Mouse (Mus musculus) spleen, postnatal 10 days (tissue): Measurements from ENCODE around the gene Cavin1.

Source experiments
- DNase-seq, 2 experiments: peaks; one replicate each; pipeline ENCODE4 v3.0.0; 2021 to 2022; ENCODE audit warnings: low spot score in 2 of 2

Gene Cavin1

DNA sequence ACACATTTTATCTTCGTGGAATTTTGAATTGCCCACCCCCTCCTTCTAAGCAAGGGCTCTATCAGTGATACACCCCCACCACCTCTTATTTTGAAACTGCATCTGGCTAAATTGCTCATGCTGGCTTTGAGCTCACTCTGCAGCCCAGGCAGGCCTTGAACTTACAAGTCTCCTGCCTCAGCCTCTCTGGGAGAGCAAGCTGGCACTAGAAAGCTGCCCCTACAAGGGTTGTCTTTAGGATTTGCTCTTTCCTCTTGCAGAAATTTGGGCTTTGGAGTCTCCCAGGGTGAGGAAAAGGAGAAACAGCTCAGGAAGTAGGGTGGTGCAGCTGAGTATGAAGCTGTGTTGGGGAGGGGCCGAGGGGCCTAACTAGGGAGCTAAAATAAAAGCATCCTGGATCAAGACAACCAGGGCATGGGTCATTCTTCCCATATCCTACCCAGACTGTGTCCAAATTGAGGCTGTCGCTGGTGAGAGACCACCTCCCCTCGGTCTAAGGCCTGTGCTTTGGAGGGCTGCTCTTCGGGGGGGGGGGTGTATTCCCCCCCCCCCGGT lies 12.7 kb downstream of the Cavin1 start:
- DNase-seq, result no peak

DNA sequence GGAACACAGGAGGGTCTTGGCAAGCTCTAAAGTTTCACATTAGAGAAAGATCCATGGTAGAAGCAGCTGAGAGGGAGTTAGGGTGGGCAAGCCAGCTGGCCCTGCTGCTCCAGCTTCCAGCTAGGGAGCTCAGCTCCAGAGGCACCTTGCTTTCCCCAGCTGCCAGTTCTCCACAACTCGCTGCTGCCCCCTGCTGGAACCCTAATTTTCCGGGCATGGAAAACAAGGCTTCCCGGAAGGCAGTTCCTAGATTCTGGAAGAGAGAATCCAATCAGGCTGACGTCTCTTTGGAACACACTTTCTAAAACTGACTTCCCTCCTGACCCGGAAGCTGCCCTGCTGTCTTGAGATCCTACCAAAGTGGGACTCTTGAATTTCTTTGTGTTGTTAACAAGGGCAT lies 13.4 kb downstream of the Cavin1 start:
- DNase-seq, result peak; percentile 80 to 88

DNA sequence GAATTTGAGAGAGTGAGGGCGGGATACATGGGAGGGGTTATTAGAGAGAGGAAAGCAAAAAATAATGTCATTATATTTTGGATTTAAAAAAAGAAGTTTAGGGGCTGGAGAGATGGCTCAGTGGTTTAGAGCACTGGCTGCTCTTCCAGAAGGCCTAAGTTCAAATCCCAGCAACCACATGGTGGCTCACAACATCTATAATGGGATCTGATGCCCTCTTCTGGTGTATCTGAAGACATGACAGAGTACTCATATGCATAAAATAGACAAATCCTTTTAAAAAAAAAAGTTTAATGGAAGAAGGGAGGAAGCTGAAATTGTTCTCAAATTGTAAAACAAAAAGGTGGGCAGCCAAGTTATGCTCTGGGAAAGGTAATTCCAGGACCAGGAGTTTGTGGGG lies 21.1 kb downstream of the Cavin1 start:
- DNase-seq, result no peak

DNA sequence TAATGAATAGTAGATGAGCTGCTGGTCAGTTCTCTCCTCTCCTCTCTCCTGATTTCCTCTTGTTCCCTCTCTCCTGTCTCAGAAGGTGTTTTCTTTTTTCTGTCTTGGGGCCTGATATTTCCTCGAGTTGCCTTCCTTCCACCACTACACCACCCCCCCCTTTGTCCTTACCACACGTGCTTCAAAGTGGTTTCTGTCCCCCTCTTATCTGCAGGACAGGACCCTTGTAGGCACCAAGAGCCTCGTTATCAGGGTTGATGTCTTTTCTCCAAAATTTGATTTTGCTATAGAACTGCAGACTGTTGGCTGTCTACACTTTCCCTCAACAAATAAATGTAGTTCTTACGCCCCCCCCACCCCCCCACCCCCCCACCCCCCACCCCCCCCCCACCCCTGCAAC lies 22.4 kb downstream of the Cavin1 start:
- DNase-seq, result no peak

DNA sequence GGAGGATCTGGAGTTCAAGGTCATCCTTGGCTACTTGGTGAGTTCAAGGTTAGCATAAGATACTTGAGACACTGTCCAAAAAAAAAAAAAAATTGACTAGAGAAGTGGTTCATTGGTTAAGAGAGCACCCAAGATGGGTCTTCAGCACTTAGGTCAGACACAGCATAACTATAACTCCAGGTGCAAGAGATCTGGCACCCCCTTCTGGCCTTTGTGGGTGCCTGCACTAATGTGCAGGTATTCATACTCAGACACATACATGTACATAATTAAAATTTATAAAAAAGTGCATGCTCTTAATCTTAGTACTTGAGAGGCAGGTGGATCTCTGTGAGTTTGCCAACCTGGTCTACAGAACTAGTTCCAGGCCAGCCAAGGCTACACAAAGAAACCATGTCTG lies 23.1 kb downstream of the Cavin1 start:
- DNase-seq, result peak in 1 of 2 experiments; percentile 33

DNA sequence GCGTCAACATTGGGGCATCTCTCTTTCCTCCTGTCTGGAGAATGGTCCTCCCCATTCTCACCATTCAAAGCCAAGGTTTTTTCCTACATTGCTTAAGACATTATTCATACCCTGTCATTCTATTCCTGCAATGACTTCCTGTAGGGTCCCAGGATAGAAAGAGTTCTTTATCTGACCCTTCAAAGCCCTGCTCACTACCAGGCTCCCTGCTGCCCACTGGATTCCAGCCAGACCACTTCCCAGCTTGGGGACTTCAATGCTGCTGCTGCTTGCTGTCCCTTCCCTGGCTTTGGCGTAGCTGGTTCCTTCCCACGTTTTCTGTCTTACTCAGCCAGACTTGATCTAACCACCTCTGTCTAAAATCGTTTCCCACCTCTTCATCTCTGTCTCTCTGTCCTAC lies 23.8 kb downstream of the Cavin1 start:
- no peak for DNase-seq

DNA sequence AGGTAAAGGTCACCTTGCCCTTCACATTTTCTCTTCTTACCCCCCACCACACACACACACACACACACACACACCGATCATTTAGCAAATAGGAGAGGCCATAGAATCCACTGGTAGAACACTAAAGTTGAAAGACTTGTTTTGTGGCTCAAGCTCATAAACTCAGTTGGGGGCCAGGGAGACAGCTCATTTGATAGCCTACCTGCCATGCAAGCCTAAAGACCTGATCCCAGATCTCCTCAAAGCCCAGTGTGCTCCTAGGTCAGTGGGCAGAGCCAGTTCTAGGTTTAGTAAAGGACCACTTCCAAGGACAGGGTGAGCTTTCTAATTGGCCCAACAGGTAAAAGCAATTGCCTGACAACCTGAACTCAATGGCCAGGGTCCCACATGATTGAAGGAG lies 28.3 kb downstream of the Cavin1 start:
- no peak for DNase-seq

DNA sequence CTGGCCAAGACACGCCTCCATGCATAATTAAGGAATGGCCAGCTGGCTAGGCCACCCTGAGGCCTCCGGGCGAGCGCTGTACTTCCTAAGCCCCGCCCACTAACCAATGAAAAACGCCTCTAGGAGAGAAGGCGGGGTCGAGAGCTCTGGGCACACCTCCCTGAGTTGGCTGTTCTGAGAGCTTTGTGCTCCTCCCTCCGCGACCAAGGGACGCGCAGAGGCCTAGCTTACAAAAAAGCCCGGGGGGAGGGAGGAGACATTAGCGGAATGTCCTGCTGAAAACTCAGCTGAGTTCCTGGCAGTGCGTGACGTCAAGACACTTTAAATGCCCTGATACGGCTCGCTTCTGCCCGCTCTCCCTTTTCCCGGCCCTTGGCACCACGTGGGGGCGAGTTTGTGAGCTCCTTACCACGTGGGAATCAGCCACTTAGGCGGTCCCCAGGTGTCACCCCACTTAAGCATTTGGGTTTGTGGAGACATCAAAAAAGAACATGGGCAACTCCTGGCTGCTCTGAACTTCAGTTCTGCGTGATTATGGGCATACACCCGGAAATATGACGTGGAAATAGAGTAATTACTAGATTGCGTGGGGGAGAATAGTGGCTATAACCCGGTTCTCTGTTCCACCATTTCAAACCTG lies 31.1 kb downstream of the Cavin1 start, which contains the start of gene Stat3:
Gene Stat3 (minus strand): TSS at position 29 of the 640 bp plus-strand sequence.
- DNase-seq, result peak; percentile 100

DNA sequence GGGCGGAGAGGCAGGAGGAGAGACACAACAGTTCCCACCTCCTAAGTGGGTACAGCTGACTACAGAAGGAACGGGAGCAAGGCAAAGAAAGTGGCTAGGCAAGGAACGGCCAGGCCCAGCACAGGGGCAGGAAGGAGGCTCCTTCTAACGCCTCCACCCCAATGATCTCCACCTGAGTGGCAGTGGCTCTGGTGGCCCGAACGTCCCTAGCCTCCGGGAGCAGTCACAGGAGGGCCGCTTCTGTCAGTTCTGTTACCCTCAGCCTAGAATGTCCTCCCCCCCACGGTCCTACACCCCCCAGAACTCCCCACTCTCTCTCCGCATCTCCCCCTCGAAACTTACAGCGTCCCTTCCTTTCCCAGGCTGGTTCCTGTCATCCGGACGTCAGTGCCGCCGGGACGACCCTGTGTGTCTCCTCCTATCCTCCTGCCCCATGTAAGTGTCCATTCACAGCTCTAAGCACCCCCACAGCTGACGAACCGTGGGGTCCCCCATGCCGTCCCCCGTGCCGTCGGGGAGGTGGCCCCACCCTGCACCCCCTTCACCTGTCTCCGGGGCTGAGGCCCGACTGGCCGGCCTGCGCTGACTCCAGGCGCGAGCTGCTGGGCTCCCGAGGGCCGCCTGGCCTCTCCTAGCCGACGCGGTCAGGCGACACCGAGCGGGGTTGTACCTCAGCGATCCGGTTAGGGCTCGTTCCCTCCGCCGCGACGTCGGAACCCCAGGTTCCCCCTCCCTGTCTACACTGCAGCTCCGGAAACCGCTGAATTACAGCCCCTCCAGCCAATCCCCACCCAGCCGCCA lies 31.8 kb downstream of the Cavin1 start:
- DNase-seq, result peak; percentile 36 to 55

DNA sequence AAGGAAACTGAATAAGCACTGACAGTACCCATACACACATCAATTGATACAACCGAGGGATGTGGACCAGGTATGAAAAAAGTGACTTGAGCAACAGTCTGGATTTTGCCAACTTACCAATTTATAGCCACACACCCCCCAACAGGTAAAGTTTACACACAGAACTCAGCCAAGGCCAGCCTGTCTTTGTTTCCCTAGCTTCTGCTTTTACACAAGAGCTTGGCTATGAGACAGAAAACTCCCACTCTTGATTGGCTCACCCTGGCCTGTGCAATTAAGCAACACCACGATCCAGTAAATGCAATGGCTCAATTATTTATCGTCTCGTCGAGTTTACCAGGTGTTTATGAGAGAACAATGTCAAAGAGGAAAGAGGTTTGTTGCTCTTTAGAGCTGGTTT lies 32.6 kb downstream of the Cavin1 start:
- no peak for DNase-seq

DNA sequence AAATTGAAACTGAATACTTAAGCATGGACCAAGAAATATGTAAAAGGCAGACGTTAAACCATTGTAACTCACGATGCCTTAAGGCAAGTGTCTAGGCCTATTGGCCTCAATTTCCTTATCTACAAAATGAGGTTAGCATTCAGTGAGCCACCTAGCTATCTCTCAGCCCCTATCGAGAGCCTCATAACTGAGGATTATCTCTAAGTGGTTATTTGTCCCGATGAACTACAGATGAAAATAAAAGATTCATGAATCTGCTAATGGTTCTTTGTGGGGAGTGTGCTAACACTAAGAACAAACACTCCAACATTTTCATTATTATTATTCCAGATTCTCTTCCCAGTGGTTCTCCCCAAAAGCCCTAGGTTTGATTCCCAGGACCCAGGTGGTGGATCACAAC lies 33.4 kb downstream of the Cavin1 start:
- no peak for DNase-seq

DNA sequence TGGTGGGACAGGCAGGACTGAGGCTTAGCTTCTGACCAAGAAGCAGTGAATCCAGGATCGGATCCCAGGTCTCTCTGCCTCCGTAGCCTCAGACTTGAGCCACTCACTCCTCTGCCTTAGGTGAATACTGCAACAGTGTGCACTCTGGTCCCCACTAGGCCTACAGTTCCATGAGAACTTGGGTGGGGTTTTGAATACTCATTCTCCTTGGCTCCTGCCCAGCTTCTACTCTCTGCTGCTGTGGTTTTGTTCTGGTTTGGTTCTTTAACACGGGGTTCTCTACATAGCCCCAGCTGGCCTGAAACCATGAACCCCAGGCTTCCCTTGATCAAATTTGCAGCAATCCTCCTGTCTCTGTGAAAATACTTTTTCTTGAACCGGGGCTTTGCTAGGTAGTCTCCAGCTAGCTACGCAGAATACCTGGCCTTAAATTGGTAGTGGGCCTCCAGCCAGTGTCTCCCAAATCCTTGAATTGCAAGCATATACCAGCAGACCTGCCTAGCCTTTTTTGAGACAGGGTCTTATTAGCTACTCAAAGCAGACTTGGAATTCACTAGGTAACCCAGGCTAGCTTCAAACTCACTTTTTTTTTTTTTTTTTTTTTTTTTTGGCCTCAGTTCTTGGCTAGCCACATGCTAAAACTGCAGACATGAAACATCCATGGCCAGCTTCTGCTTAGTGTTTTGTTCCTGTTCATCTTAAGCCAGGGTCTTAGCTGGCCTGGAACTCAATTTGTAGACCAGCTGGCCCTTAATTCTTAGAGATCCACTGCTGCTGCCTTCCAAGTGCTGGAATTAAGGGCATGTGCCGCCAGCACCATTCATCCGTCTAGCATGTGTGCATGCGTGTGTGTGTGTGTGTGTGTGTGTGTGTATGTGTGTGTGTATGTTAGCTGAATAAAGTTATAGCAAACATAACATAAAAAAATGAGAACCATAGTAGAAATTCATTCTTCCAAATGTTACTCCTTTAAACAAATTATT lies 35.0 kb downstream of the Cavin1 start:
- DNase-seq, result peak; percentile 18 to 52

DNA sequence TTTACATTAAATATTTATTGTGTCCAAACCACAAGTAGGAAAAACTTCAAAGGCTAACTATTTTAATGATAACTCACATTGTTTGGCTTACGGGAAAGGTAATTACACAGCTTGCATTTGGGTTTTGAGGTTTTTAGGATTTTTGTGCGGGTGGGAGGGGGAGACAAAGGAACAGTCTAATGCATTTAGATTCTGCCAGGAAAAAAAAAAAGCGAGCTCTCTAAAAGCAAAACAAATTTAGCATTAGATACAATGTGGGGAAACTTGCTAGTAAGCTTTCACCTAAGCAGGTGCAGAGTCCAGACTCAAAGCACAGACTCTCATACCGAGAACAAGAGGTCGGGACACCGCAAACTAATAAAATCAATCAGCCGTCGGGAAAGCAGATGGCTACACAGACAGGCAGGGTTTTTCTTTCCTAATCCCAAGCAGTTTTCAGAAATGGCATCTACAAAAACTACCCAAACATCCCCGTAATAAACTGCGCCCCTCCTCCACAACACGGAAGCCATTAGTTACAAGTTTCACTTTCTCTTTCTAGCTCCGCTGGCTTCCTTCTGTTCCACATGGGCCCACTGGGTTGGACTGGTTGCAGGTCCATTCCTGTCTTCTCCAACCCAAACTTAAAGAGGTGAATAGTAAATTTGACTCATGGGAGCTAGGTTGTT lies 39.3 kb downstream of the Cavin1 start:
- DNase-seq, result peak; percentile 33 to 65

DNA sequence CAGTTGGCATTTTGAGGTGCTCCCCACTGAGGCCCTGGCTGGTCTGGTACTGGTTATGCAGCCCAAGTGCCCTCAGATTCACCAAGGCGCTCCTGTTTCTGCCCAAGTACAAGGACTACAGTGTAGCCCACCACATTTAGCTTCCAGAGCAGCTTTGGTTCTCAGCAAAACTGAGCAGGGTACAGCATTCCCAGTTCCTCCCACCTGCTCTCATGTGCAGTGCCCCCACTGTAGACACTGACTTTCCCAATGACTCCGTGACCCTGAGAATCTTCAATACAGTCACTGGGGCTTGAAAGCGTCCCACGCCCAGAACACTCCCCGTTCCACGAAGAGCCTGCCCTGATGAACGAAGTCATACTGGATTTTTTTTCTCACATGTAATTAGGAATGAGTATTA lies 40.1 kb downstream of the Cavin1 start:
- DNase-seq, result no peak

DNA sequence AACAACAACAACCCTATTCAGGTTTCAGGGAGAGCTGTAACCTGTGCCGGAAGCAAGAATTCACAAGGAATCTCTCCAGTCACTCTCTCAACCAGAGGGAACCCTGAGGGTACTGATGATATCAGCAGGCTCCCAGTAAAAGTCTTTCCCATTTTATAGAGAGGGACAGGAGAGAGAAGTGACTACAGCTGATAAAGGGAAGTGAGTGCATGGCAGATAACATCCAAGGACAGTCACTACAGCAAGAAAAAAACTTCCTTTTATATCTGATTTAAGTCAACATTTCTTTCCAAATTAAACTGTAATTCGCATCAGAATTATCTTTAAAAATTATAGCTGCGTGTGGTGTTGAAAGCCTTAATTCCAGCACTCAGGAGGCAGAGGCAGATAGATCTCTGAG lies 43.3 kb downstream of the Cavin1 start:
- DNase-seq, result no peak

DNA sequence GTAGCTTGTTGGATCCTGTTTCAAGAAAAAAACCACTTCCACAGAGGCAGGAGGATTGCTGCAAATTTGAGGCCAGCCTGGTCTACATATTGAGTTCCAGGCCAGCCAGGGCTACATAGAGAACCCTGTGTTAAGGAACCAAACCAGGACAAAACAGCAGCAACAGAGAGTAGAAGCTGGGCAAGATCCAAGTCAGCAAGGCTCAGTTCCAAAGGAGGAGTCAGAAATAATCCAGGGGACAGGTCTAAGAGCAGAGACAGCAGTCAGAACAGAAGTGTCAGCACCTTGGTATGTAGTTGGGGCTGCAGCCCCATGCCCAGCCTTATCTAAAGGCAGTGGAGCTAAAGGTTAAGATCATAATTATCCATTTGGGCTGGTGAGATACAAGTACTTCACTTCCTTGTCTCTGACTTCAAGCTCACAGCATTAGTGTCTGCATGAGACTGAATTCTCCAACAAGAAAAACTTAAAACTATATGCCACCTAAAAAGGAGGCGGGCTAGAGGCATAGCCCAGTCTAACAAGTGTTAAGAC lies 46.2 kb downstream of the Cavin1 start:
- no peak for DNase-seq

DNA sequence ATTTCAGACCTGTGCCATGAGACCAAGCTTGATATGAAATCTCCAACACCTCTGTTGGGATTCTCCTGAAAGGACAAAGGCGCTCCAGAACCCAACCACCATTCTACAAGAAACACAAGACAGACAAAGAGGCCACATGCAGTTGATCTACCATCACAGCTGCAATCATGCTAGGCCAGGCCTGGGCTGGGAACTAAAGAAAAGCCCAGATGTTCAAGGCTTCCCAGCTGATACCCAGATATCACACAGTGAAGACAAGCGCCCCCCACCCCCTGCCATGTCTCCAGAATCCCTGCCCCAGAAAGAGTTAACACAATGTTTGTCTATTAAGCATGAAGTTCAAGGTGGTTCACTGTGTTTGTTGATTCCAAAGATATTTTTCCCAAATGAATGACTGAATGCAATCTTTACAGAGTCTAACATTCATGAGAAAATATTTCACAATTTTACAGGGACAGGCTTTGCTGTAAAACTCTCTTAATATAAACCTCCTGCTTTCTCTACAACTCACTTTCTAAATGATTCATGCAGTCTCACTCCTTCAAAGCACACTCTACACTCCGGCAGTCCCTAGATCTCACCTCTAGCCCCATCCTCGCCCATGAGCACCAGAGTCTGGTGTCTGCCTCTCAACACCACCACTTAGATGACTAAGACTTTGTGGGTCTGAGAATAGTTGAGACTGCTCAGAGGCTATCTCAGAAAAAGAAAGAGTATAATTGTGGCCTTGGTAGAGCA lies 49.6 kb downstream of the Cavin1 start:
- no peak for DNase-seq

DNA sequence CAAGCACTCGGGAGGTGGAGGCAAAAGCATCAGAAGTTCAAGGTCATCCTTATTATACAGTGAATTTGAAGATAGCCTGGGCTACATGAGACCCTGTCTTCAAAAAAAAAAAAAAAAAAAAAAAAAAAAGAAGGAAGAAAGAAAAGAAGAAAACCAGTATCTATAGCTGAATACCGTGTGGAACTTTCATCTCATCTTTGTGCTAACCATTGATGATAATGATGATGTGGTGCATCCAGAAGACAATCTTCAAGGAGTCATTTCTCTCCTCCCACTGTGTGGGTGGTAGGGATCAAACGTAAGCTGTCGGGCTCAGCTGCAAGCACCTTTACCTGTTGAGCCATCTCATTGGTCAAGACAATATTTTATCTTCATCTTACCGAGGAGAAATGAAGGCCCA lies 52.7 kb downstream of the Cavin1 start:
- DNase-seq, result no peak

DNA sequence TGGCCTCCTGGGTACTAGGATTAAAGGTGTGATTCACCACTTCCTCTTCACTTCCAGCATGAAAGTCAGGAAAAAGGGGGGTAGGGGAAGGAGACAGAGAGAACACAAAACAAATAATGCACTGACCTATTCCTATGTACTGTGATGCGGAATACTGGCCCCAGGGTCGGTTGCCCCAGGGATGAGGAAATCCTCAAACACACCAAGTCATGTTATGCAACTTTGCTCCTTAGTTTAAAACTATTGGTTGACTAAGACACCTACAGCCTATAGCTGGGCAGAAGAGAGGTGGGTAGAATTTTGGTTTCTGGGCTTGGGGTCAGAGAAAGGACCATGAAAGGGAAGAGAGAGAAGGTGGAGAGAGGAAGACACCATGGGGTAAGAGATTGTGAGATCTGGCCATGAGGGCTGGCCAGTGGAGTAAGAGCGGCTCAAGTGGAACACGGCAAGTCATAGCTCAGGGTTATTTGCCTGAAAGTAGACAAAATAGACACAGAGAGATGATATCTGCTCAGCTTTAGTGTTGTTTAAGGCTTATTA lies 54.2 kb downstream of the Cavin1 start:
- no peak for DNase-seq

DNA sequence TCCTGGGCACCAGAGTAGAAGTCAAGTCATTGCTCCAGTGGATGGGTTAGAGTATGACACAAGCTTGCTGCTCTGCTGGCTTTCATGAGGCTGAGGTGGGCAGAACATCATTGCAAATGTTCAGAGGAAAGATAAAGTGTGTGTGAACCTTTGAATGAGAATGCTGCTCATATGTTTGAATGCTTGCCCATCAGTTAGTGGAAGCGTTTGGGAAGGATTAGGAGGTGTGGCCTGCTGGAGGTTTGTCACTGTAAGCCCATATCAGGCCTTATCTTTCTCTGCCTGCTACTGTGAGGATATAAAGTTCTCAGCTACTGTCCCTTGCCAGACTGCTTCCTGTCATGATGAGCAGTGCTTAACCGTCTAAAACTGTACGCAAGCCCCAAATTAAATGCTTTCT lies 55.6 kb downstream of the Cavin1 start:
- DNase-seq, result no peak
